Mouse (Mus musculus): ENCODE data around the gene Tymp. TPM values are rescaled to one million over a fixed set of nuclear protein-coding genes. Genes with fewer than 3 reads are reported as not detected.

Gene Tymp
- polyA plus RNA-seq, 1 experiment from 2014 or later: 1.6 TPM

DNA sequence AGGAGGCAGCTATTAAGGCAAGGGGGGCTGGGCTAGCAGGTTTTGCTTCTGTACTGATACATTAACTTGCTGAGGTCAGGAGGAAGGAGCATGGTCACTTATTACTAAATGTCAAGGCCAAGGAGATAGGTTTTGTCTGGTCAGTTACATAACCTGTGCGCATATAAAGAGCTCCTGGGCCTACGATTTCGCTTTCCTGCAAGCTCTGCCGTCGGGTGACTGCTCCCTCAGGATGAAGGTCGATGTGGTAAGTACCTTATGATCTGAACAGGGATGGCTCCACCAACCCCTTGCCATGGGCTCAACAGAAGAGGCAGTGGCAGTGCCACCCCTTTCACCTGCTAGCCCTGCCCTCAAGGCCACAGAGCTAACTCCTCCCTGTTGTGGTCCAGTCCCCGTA, 42.6 kb downstream of the Tymp start, which contains the start of gene Miox:
Gene Miox (plus strand): TSS at position 128 of the 400 bp plus-strand sequence.
- H3K9ac ChIP-seq: no peak within 1 kb of the TSS
- H3K4me3 ChIP-seq: no peak within 1 kb of the TSS
- H3K36me3 ChIP-seq: no peaks in the 10 kb centered on the region
- no peak within 1 kb of the TSS for H3K27ac ChIP-seq (ENCODE audit: poor library complexity, severe bottlenecking)
- WGBS: 86% methylated on average over 7 of the region's 7 CpGs
- no peak for ATAC-seq (ENCODE audit: insufficient number of reproducible peaks, low FRiP score)
- no peaks in the 10 kb centered on the region for H3K27me3 ChIP-seq (replicated peaks)
- no peak within 1 kb of the TSS for H3K4me2 ChIP-seq
- 0 out of 2 replicates have a peak, but pooled peaks cover 3% of the 10 kb centered on the region for H3K9me3 ChIP-seq (replicated peaks)
- H3K4me1 ChIP-seq (replicated peaks): no peaks in the 10 kb centered on the region

DNA sequence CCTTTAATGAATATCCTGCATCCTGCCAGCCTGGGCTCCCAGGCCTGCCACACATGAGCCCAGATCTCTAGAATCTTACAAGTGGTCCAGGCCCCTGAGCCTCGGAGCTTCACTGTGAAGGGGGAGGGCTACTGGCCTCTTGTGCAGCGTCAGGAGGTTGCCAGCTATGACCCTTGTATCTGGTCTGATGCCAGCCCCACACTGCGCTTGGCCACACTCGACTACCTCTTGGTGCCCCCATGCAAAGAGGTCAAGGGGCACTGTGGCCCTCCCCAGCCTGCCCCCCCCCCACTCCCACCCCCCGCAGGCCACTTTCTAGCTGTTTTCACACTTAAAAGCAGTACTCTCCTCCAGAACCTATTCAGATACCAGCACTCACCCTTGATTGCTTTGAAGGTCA, 50.4 kb downstream of the Tymp start:
- Histone ChIP-seq H3K4me1 (replicated peaks) (peaks cover 7% of the 10 kb centered on the region; the same call in 1 of the 2 replicates), H3K36me3 (no peaks in the 10 kb centered on the region), H3K27me3 (replicated peaks) (peaks cover 34% of the 10 kb centered on the region), H3K9ac (no peak overlapping the region), H3K4me3 (no peak overlapping the region), H3K4me2 (no peak overlapping the region), H3K27ac (ENCODE audit: poor library complexity, severe bottlenecking) (no peak overlapping the region), H3K9me3 (replicated peaks) (no peaks in the 10 kb centered on the region)
- WGBS: 57% methylated on average over 5 of the region's 5 CpGs
- no peak for ATAC-seq (ENCODE audit: insufficient number of reproducible peaks, low FRiP score)

GRCm38 (mm10) chr15:89323656-89324055, 53.2 kb downstream of the Tymp start:
- Histone ChIP-seq H3K4me1 (replicated peaks) (peaks cover 7% of the 10 kb centered on the region; the same call in 1 of the 2 replicates), H3K4me3 (no peak overlapping the region), H3K27ac (ENCODE audit: poor library complexity, severe bottlenecking) (no peak overlapping the region), H3K27me3 (replicated peaks) (peaks cover 40% of the 10 kb centered on the region), H3K4me2 (no peak overlapping the region), H3K36me3 (no peaks in the 10 kb centered on the region), H3K9ac (no peak overlapping the region), H3K9me3 (replicated peaks) (no peaks in the 10 kb centered on the region)
- no peak for ATAC-seq (ENCODE audit: insufficient number of reproducible peaks, low FRiP score)
- 72% methylated on average over 4 of the region's 4 CpGs for WGBS

DNA sequence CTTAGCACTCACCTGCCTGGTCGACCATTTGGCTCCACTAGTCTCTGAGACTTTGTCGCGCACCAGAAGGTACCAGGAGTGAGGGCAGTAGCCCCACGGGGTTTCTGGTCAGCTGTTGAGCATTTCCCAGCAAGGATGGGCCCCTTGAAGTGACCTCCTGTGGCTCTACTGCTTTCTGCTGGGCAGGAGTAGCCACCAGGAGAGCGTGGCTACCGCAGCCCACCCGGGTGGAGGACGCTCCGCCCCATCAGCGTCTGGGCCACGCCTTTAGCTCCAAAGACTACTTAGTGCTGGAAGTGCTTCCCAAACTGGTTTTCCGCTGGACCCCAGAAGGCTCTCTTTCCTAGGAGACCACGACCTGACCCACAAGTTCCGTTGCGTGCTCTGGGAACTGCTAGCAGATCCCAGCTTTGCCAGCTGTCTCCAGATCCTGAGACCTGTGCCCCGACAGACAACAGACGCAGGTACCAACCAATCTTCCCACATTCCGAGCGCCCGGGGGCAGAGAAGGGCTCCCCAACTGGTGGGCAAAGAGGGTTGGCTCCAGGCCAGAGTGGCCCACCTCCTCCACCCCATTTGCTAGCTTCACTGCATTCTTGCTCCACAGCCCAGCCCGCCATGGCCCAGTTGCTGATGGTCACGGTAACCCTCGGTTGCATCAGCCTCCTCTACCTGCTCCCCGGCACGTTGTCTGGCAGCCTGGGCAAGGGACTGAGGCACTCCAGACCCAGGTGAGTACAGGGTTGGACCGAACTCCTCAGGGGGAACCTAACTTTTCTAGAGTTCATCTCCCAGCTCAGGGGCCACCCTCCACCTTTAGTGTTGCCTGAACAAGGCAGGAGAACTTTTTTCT, 53.9 kb downstream of the Tymp start, which contains the start of gene Adm2:
Gene Adm2 (plus strand): TSS at position 51 of the 853 bp plus-strand sequence.
- H3K27me3 ChIP-seq (replicated peaks): peaks cover 40% of the 10 kb centered on the region
- no peaks in the 10 kb centered on the region for H3K9me3 ChIP-seq (replicated peaks)
- H3K4me2 ChIP-seq: peak within 1 kb of the TSS; percentile 65
- peak within 1 kb of the TSS; percentile 57; the same call in 1 of the 2 replicates for H3K9ac ChIP-seq
- 7% methylated on average over 26 of the region's 26 CpGs for WGBS
- ATAC-seq (ENCODE audit: insufficient number of reproducible peaks, low FRiP score): peak; percentile 55; the same call in 1 of the 2 replicates
- H3K27ac ChIP-seq (ENCODE audit: poor library complexity, severe bottlenecking): no peak within 1 kb of the TSS
- H3K4me1 ChIP-seq (replicated peaks): peaks cover 7% of the 10 kb centered on the region; the same call in 1 of the 2 replicates
- H3K4me3 ChIP-seq: peak within 1 kb of the TSS; percentile 36
- no peaks in the 10 kb centered on the region for H3K36me3 ChIP-seq

Other genes with a start within 250 kb of the Tymp start
- gene Hdac10, start 248.3 kb downstream of the Tymp start, polyA plus RNA-seq (2016; fragmentation: Nextera tagmentation; extraction: Ambion mirVana): 12.7 and 13.4 TPM in 2 replicates
- 19.9 and 20.1 TPM in 2 replicates for gene Mapk12, start 236.3 kb downstream of the Tymp start, polyA plus RNA-seq (2016; fragmentation: Nextera tagmentation; extraction: Ambion mirVana)
- 3.7 and 4.6 TPM in 2 replicates for gene Mapk11, start 227.4 kb downstream of the Tymp start, polyA plus RNA-seq (2016; fragmentation: Nextera tagmentation; extraction: Ambion mirVana)
- gene Plxnb2, start 196.3 kb downstream of the Tymp start, polyA plus RNA-seq (2016; fragmentation: Nextera tagmentation; extraction: Ambion mirVana): 124 and 130 TPM in 2 replicates
- 19.9 and 20.2 TPM in 2 replicates for gene Dennd6b, start 180.5 kb downstream of the Tymp start, polyA plus RNA-seq (2016; fragmentation: Nextera tagmentation; extraction: Ambion mirVana)
- 21.0 and 25.9 TPM in 2 replicates for gene Ppp6r2, start 165.5 kb downstream of the Tymp start, polyA plus RNA-seq (2016; fragmentation: Nextera tagmentation; extraction: Ambion mirVana)
- gene Sbf1, start 61.7 kb downstream of the Tymp start, polyA plus RNA-seq (2016; fragmentation: Nextera tagmentation; extraction: Ambion mirVana): 45.0 and 46.3 TPM in 2 replicates
- 0.77 and 1.0 TPM in 2 replicates for gene Adm2, start 54.3 kb downstream of the Tymp start, polyA plus RNA-seq (2016; fragmentation: Nextera tagmentation; extraction: Ambion mirVana)
- gene Miox, start 42.6 kb downstream of the Tymp start, polyA plus RNA-seq (2016; fragmentation: Nextera tagmentation; extraction: Ambion mirVana): not detected in 2 replicates
- 46.9 and 49.4 TPM in 2 replicates for gene Lmf2, start 21.4 kb downstream of the Tymp start, polyA plus RNA-seq (2016; fragmentation: Nextera tagmentation; extraction: Ambion mirVana)
- gene Ncaph2, start 21.3 kb downstream of the Tymp start, polyA plus RNA-seq (2016; fragmentation: Nextera tagmentation; extraction: Ambion mirVana): 112 and 116 TPM in 2 replicates
- gene Sco2, start 3.2 kb downstream of the Tymp start, polyA plus RNA-seq (2016; fragmentation: Nextera tagmentation; extraction: Ambion mirVana): 5.6 TPM in 2 replicates
- 0.27 and 0.44 TPM in 2 replicates for gene Odf3b, start 2.2 kb upstream of the Tymp start, polyA plus RNA-seq (2016; fragmentation: Nextera tagmentation; extraction: Ambion mirVana)
- 0.09 TPM in 1 of 2 replicates, not detected in the other for gene Klhdc7b, start 7.9 kb upstream of the Tymp start, polyA plus RNA-seq (2016; fragmentation: Nextera tagmentation; extraction: Ambion mirVana)
- not detected in 2 replicates for gene Syce3, start 33.5 kb upstream of the Tymp start, polyA plus RNA-seq (2016; fragmentation: Nextera tagmentation; extraction: Ambion mirVana)
- gene Cpt1b, start 48.8 kb upstream of the Tymp start, polyA plus RNA-seq (2016; fragmentation: Nextera tagmentation; extraction: Ambion mirVana): 138 and 149 TPM in 2 replicates
- 2.9 and 3.4 TPM in 2 replicates for gene C730034F03Rik, start 52.5 kb upstream of the Tymp start, polyA plus RNA-seq (2016; fragmentation: Nextera tagmentation; extraction: Ambion mirVana)
- 0.59 and 0.68 TPM in 2 replicates for gene Gm44502, start 52.7 kb upstream of the Tymp start, polyA plus RNA-seq (2016; fragmentation: Nextera tagmentation; extraction: Ambion mirVana)
- 59.6 and 67.0 TPM in 2 replicates for gene Chkb, start 52.9 kb upstream of the Tymp start, polyA plus RNA-seq (2016; fragmentation: Nextera tagmentation; extraction: Ambion mirVana)
- 0.36 and 0.49 TPM in 2 replicates for gene Mapk8ip2, start 76.9 kb upstream of the Tymp start, polyA plus RNA-seq (2016; fragmentation: Nextera tagmentation; extraction: Ambion mirVana)
- 14.9 and 15.0 TPM in 2 replicates for gene Arsa, start 100.4 kb upstream of the Tymp start, polyA plus RNA-seq (2016; fragmentation: Nextera tagmentation; extraction: Ambion mirVana)
- gene Shank3, start 122.6 kb upstream of the Tymp start, polyA plus RNA-seq (2016; fragmentation: Nextera tagmentation; extraction: Ambion mirVana): 2.9 and 3.0 TPM in 2 replicates
- gene Acr, start 191.3 kb upstream of the Tymp start, polyA plus RNA-seq (2016; fragmentation: Nextera tagmentation; extraction: Ambion mirVana): 0.29 and 0.42 TPM in 2 replicates
- gene Rabl2, start 214.9 kb upstream of the Tymp start, polyA plus RNA-seq (2016; fragmentation: Nextera tagmentation; extraction: Ambion mirVana): 20.3 and 21.1 TPM in 2 replicates

Measured in heart, embryonic 12.5 days (tissue).